In genomic region chr12:54758846-54759245, GRCm38 (mm10) we compare ENCODE assay signal across 19 mouse cellular contexts. TPM values are rescaled to one million over a fixed set of nuclear protein-coding genes. Genes with fewer than 3 reads are reported as not detected.
A peak's percentile ranks its signal among the peaks of the same experiment; 100 is the strongest.
DNase-seq lines count a peak whose midpoint lies in the region; TF ChIP-seq lines count a peak whose summit lies in the region.
"Had no signal": no experiment of that assay in that cellular context is flagged by ENCODE, and none has a peak within 500 bp of the region (broad histone marks: within the 10 kb centered on the region; RNA-seq: fewer than 3 reads in every experiment).

No protein-coding gene starts in this region.

- DNase-seq in left cerebral cortex, adult 2 months (ENCODE audit: extremely low spot score in 1 of 2, low spot score in 2 of 2), result no peak
- no peak for DNase-seq in left cerebral cortex, postnatal 4 days
- DNase-seq in 416B (ENCODE audit: low read depth), result peak; percentile 46
- peak; percentile 19 for DNase-seq in c-Kit-positive CD71-positive TER-119-positive erythroid progenitor cells, embryonic 14.5 days (ENCODE audit: low spot score)
- no peak for DNase-seq in embryo, embryonic 11 days
- DNase-seq in testis, postnatal 10 days (ENCODE audit: low spot score), result no peak
- DNase-seq: adrenal gland, postnatal 25 days; cerebellum, postnatal 25 days; kidney, adult 11 months; kidney, postnatal 14 days; layer of hippocampus, postnatal 36 days; spleen, adult 18-20 months; thymus, postnatal 36 days had no signal

- no peak overlapping the region for H3K27ac ChIP-seq in left cerebral cortex, adult 2 months
- H3K27ac ChIP-seq: embryonic facial prominence, embryonic 10.5 days; forebrain, embryonic 15.5 days; hindbrain, embryonic 13.5 days had no signal

- no peaks in the 10 kb centered on the region for H3K27me3 ChIP-seq in E14TG2a.4 (ENCODE audit: insufficient read depth, low read length)
- H3K27me3 ChIP-seq: forebrain, embryonic 15.5 days; hindbrain, embryonic 13.5 days; megakaryocyte, embryonic 14.5 days had no signal

- H3K9me3 ChIP-seq in E14TG2a.4 (ENCODE audit: low read length), result no peaks in the 10 kb centered on the region
- H3K9me3 ChIP-seq: embryonic facial prominence, embryonic 10.5 days; forebrain, embryonic 15.5 days; hindbrain, embryonic 13.5 days; megakaryocyte, embryonic 14.5 days had no signal

- peaks cover 33% of the 10 kb centered on the region for H3K4me1 ChIP-seq in E14TG2a.4 (replicated peaks; ENCODE audit: low read depth, low read length)
- H3K4me1 ChIP-seq: embryonic facial prominence, embryonic 10.5 days; forebrain, embryonic 15.5 days; hindbrain, embryonic 13.5 days; megakaryocyte, embryonic 14.5 days had no signal

- peaks cover 42% of the 10 kb centered on the region for H3K36me3 ChIP-seq in E14TG2a.4 (ENCODE audit: insufficient read depth, low read length)

- H3K4me3 ChIP-seq in left cerebral cortex, adult 2 months, result no peak overlapping the region
- H3K4me3 ChIP-seq in E14TG2a.4 (replicated peaks; ENCODE audit: low read length), result no peak overlapping the region
- H3K4me3 ChIP-seq: embryonic facial prominence, embryonic 10.5 days; erythroblast, embryonic 14.5 days; forebrain, embryonic 15.5 days; hindbrain, embryonic 13.5 days; megakaryocyte, embryonic 14.5 days had no signal

- intact Hi-C loops in left cerebral cortex, adult 2 months (cut with DNase I), result no loop called here
- intact Hi-C loops in left cerebral cortex, postnatal 4 days (cut with DNase I), result no loop called here

- TF ChIP-seq CTCF in left cerebral cortex, adult 2 months (IDR thresholded peaks at IDR 0.05), result peak; percentile 43
- peak; percentile 46 for TF ChIP-seq CTCF in E14TG2a.4 (conservative IDR thresholded peaks at IDR 0.05; ENCODE audit: low read length)

RNA-seq across cellular contexts. Expression of gene Snx6, which starts 36.7 kb away (rescaled TPM):
- total RNA-seq in left cerebral cortex, adult 2 months (2021), result 10 to 100 TPM; 39.5 to 43.1 TPM
- 10 to 100 TPM; 71.0 to 82.9 TPM for total RNA-seq in left cerebral cortex, postnatal 4 days (2021)

Comparison
In these comparisons a context has a peak if more than half of its experiments do, and no peak if none do; other contexts are left out.
1. DNase-seq: peak in 416B (single experiment) and c-Kit-positive CD71-positive TER-119-positive erythroid progenitor cells, embryonic 14.5 days (single experiment); none in left cerebral cortex, adult 2 months (0 of 2), left cerebral cortex, postnatal 4 days (single experiment), embryo, embryonic 11 days (single experiment) and testis, postnatal 10 days (single experiment).